Mouse (Mus musculus): ENCODE measurements around the gene Olfr651. TPM values are rescaled to one million over a fixed set of nuclear protein-coding genes. Genes with fewer than 3 reads are reported as not detected.
"Not testable (repeated sequence)": the region's sequence is repeated elsewhere in the genome, so short reads cannot be mapped to it uniquely, and the experiment has no call there.

Olfr651 gene
- total RNA-seq (2018; cell fraction: chromatin; rRNA removed), result not detected
- total RNA-seq (2018; cell fraction: cytosol; rRNA removed), result not detected
- total RNA-seq (2018; cell fraction: nucleus; rRNA removed), result not detected
- not detected in 3 replicates for polyA plus RNA-seq (2018)

DNA sequence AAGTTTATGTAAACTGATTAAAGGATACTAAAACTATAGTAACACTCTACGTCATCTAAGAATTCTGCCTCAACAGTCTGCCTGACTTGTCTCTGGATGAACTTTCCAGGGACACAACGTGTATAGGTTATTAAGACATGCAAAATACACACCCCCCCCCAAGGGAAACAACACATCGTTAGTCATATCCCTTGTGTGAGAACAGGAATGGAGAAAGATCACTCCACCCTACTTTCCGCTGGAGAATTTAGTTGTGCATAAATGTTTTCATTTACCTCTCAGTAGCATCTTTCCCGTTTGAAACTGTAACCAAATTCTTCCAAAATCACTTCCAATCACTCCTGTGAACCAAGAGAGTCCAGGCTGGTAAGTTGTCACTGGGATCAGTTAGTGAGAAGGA is at the start of gene Olfr651:
TSS of gene Olfr651 (plus strand) at position 301 of the 400 bp plus-strand sequence.
- Histone ChIP-seq H3K36me3 (ENCODE audit: inconsistent target) (no peaks in the 10 kb centered on the region), H3K79me2 (ENCODE audit: inconsistent target) (no peaks in the 10 kb centered on the region), H3K27ac (no peak within 1 kb of the TSS), H3K4me3 (ENCODE audit: inconsistent target) (no peak within 1 kb of the TSS)
- WGBS (ENCODE audit: missing documents), result 78% methylated on average over 5 of the region's 5 CpGs

DNA sequence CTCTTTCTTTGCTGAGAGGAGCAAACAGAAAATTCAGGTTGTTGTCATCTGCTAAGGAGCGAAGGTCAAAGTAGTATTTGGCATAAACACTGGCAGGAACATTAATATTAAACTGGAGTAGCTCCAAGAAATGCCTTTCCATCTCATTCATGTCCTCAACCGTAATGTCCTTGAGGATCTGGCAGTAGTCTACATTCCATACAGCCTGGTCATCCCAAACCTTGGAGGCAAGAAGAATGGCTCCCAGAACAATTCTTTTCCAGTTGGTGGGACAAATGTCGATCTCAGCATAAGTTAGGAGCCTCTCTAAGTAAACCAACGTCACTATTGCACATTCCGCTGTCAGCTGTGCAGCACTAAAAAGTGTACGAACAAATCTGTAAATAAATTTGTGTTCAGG is 48.7 kb upstream of the Olfr651 start:
- H3K27ac ChIP-seq; H3K4me3 ChIP-seq (ENCODE audit: inconsistent target): not testable (repeated sequence)
- 90% methylated on average over 4 of the region's 6 CpGs for WGBS (ENCODE audit: missing documents)
- H3K79me2 ChIP-seq (ENCODE audit: inconsistent target), result peaks cover 39% of the 10 kb centered on the region
- H3K36me3 ChIP-seq (ENCODE audit: inconsistent target), result peaks cover 24% of the 10 kb centered on the region

DNA sequence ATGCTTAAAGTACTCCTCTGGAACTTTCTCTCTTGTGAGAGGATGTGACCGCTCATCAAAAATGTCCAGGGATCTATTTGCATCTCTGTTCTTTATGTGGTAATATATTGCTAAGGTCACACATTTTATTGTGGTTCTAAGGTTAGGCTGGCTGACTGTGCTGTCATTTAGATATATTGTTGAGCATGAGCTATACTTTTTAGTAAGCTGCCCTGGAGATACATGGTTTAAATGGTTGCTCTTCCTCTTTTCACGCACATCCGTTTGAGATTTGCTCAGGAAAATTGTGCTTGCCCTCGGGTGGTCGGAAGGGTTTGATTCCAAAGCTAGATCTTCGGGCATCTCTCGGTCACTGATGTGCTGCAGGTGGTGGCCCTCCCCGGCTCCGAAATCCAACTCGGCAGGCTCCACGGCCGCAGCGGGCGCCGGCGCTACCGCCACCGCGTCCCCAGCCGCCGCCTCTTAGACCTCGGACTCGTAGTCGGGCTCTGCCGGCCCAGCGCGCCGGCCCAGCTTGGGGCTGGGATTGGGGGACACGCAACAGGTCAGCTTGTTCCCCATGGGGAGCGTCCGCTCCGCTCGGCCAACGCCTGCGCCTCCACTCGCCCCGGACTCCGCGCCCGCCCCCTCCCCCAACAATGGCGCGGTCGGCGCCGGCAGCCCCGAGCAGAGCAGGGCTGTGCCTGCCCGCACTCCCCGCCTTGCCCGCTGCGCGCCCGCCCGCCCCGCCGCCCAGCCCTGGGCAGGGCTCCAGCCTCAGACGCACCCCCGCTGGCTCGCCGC is 48.2 kb upstream of the Olfr651 start:
- 46% methylated on average over 50 of the region's 59 CpGs for WGBS (ENCODE audit: missing documents)

GRCm38 (mm10) chr7:104507421-104508065 is 42.4 kb upstream of the Olfr651 start, which contains the start of gene Trim30d:
Trim30d (minus strand) TSS chr7:104507849.
- Histone ChIP-seq H3K27ac (peak within 1 kb of the TSS; percentile 71), H3K4me3 (ENCODE audit: inconsistent target) (peak within 1 kb of the TSS; percentile 49), H3K79me2 (ENCODE audit: inconsistent target) (peaks cover 32% of the 10 kb centered on the region), H3K36me3 (ENCODE audit: inconsistent target) (peaks cover 25% of the 10 kb centered on the region)

More for the DNA sequence above, 48.2 kb upstream of the Olfr651 start:
- H3K36me3 ChIP-seq (ENCODE audit: inconsistent target), result peaks cover 28% of the 10 kb centered on the region
- peaks cover 39% of the 10 kb centered on the region for H3K79me2 ChIP-seq (ENCODE audit: inconsistent target)
- H3K27ac ChIP-seq, result no peak overlapping the region
- no peak overlapping the region for H3K4me3 ChIP-seq (ENCODE audit: inconsistent target)

- no peaks in the 10 kb centered on the region for H3K36me3 ChIP-seq (ENCODE audit: inconsistent target)
- no peak overlapping the region for H3K27ac ChIP-seq
- no peak overlapping the region for H3K4me3 ChIP-seq (ENCODE audit: inconsistent target)
- 83% methylated on average over 1 of the region's 1 CpGs for WGBS (ENCODE audit: missing documents)
- no peaks in the 10 kb centered on the region for H3K79me2 ChIP-seq (ENCODE audit: inconsistent target)
Measured at GRCm38 (mm10) chr7:104552700-104553099, 2.8 kb downstream of the Olfr651 start.

- Histone ChIP-seq H3K4me3 (ENCODE audit: inconsistent target) (no peak within 1 kb of the TSS), H3K27ac (no peak within 1 kb of the TSS), H3K79me2 (ENCODE audit: inconsistent target) (no peaks in the 10 kb centered on the region), H3K36me3 (ENCODE audit: inconsistent target) (no peaks in the 10 kb centered on the region)
Measured at GRCm38 (mm10) chr7:104560601-104561000, 10.7 kb downstream of the Olfr651 start, which contains the start of gene Olfr652. Olfr652 (plus strand) TSS chr7:104560901.

DNA sequence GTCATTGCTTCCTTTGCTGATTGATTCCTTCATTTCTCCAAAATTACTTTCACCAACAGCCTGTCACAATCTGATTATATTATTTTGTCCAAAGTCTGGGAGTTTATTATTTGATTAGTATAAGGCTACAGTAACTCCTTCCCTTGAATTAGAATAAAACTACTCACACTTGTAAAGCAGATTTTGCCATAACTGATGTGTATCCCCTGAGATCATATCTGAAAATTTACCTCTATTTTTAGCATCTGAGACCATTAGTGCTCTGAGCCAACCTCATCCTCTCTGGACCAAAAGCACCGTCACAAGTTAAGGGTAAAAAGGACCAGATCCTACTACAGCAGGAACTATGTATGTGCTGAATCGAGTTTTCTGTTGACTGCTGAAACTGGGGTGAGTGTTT is 27.1 kb downstream of the Olfr651 start, which contains the start of gene Olfr653:
TSS of gene Olfr653 (plus strand) at position 301 of the 400 bp plus-strand sequence.
- Histone ChIP-seq H3K36me3 (ENCODE audit: inconsistent target) (no peaks in the 10 kb centered on the region), H3K27ac (no peak within 1 kb of the TSS), H3K79me2 (ENCODE audit: inconsistent target) (no peaks in the 10 kb centered on the region), H3K4me3 (ENCODE audit: inconsistent target) (no peak within 1 kb of the TSS)
- 58% methylated on average over 2 of the region's 2 CpGs for WGBS (ENCODE audit: missing documents)

- H3K27ac ChIP-seq, result no peak overlapping the region
- H3K79me2 ChIP-seq (ENCODE audit: inconsistent target), result no peaks in the 10 kb centered on the region
- H3K36me3 ChIP-seq (ENCODE audit: inconsistent target), result no peaks in the 10 kb centered on the region
- WGBS (ENCODE audit: missing documents), result 94% methylated on average over 4 of the region's 4 CpGs
- no peak overlapping the region for H3K4me3 ChIP-seq (ENCODE audit: inconsistent target)
Measured at GRCm38 (mm10) chr7:104580846-104581245, 30.9 kb downstream of the Olfr651 start.

DNA sequence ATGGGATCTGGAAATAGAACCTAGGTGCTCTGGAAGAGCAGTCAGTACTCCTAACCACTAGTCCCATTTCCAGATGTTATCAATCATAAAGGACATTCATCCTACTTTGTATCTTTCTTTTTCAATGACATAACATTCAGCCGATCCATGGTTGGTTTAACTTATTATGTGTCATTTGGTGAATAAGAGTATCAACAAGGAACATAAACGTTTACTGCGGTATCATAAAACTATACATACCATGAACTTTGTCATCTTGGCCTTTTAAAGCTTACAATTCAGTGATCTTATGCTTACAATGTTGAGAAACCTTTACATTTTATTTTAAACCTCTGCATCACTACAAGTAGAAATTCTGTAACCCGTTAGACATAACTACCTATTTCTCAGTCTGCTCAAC is 31.5 kb downstream of the Olfr651 start:
- H3K4me3 ChIP-seq (ENCODE audit: inconsistent target), result no peak overlapping the region
- 93% methylated on average over 4 of the region's 4 CpGs for WGBS (ENCODE audit: missing documents)
- no peak overlapping the region for H3K27ac ChIP-seq
- H3K79me2 ChIP-seq (ENCODE audit: inconsistent target), result no peaks in the 10 kb centered on the region
- no peaks in the 10 kb centered on the region for H3K36me3 ChIP-seq (ENCODE audit: inconsistent target)

GRCm38 (mm10) chr7:104586725-104587124 is 36.8 kb downstream of the Olfr651 start, which contains the start of gene Olfr654:
Olfr654 (plus strand) TSS chr7:104587025.
- Histone ChIP-seq H3K36me3 (ENCODE audit: inconsistent target) (no peaks in the 10 kb centered on the region), H3K27ac (no peak within 1 kb of the TSS), H3K79me2 (ENCODE audit: inconsistent target) (no peaks in the 10 kb centered on the region), H3K4me3 (ENCODE audit: inconsistent target) (no peak within 1 kb of the TSS)
- WGBS (ENCODE audit: missing documents), result 80% methylated on average over 4 of the region's 4 CpGs

GRCm38 (mm10) chr7:104588274-104588673 is 38.3 kb downstream of the Olfr651 start:
- Histone ChIP-seq H3K4me3 (ENCODE audit: inconsistent target) (no peak overlapping the region), H3K27ac (no peak overlapping the region), H3K79me2 (ENCODE audit: inconsistent target) (no peaks in the 10 kb centered on the region), H3K36me3 (ENCODE audit: inconsistent target) (no peaks in the 10 kb centered on the region)
- 83% methylated on average over 5 of the region's 5 CpGs for WGBS (ENCODE audit: missing documents)

DNA sequence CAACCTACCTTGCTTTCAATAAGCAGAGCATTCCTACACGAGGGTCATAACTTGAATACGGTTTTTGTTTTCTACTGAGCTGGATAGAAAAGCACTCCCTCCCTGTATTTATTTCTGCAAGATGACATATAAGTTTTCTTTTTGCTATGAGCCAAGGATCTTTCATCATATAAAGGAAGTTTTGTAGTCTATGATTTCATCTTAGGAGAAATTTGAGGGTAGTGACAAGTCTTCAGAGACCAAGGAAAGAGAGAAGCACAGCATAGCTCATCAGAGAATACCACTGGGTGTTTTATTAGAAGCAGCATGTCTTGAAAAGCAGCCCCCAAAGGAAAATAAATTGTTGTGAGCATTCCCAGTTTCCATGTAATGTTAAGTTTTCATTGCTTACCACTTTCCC is 51.7 kb downstream of the Olfr651 start, which contains the start of gene Olfr655:
TSS of gene Olfr655 (minus strand) at position 101 of the 400 bp plus-strand sequence.
- no peak within 1 kb of the TSS for H3K27ac ChIP-seq
- 100% methylated on average over 2 of the region's 2 CpGs for WGBS (ENCODE audit: missing documents)
- no peaks in the 10 kb centered on the region for H3K79me2 ChIP-seq (ENCODE audit: inconsistent target)
- H3K36me3 ChIP-seq (ENCODE audit: inconsistent target), result no peaks in the 10 kb centered on the region
- H3K4me3 ChIP-seq (ENCODE audit: inconsistent target), result no peak within 1 kb of the TSS

DNA sequence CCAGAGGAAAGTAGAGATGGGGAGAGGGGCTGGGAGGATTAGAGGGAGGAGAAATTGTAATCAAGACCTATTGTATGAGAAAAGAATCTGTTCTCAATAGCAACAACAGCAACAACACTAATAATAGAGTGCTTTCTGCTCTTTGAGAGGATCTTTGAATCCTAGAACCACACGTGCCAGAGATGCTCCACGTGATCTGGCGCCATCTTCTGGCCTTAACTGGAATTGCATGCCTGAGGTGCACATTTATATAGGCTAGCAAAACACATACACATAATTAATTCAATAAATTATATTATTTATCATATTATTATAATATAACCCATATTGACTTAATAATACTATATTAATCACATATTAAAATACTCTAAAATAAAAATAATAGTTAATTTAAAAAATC is 53.2 kb downstream of the Olfr651 start:
- no peaks in the 10 kb centered on the region for H3K79me2 ChIP-seq (ENCODE audit: inconsistent target)
- no peaks in the 10 kb centered on the region for H3K36me3 ChIP-seq (ENCODE audit: inconsistent target)
- no peak overlapping the region for H3K27ac ChIP-seq
- 6% methylated on average over 3 of the region's 3 CpGs for WGBS (ENCODE audit: missing documents)
- no peak overlapping the region for H3K4me3 ChIP-seq (ENCODE audit: inconsistent target)

Measured in macrophage (primary cell).